Mouse (Mus musculus): ENCODE data around the gene Mlf1. TPM values are rescaled to one million over a fixed set of nuclear protein-coding genes. Genes with fewer than 3 reads are reported as not detected.
A peak's percentile ranks its signal among the peaks of the same experiment; 100 is the strongest.

Gene Mlf1
- polyA plus RNA-seq, 1 experiment from 2014 or later = 6.7 TPM

- POLR2A ChIA-PET = interaction anchor here (0.5 to 1.6 kb wide), 2 partner anchors 56 to 674 kb away, joined by 5 read pairs; partner anchors contain the start of genes Gm17402 and Mlf1
- CTCF ChIA-PET = interaction anchor here (0.6 to 2.5 kb wide), 28 partner anchors 9 to 1095 kb away, joined by 3 to 18 read pairs (median 4); partner anchors contain the start of gene Lxn
- in situ Hi-C loops (cut with MboI; ENCODE audit: low pct_unique_long_range_greater_than_20kb) = loop anchor here (5.0 kb wide), 1 partner anchor 78 kb away; no protein-coding TSS in a partner anchor
These were observed 56.1 kb downstream of the Mlf1 start, which contains the start of gene Gfm1 for GRCm38 (mm10) chr3:67429999-67430380. Gfm1 (plus strand) TSS chr3:67430096.

GRCm38 (mm10) chr3:67434011-67434410 is 60.1 kb downstream of the Mlf1 start:
- no peak for TF ChIP-seq CTCF (IDR thresholded peaks at IDR 0.05)
- ChIA-PET CTCF (interaction anchor here (0.7 to 1.3 kb wide), 3 partner anchors 18 to 134 kb away, joined by 3 read pairs; no protein-coding TSS in a partner anchor), POLR2A (interaction anchor here (0.5 kb wide), 1 partner anchor 859 kb away, joined by 3 read pairs; no protein-coding TSS in a partner anchor)
- no peaks in the 10 kb centered on the region for H3K27me3 ChIP-seq
- ATAC-seq (no peak), DNase-seq (ENCODE audit: low read depth, low spot score) (no peak)
- in situ Hi-C loops (cut with MboI; ENCODE audit: low pct_unique_long_range_greater_than_20kb) = loop anchor here (5.0 kb wide), 1 partner anchor 82 kb away; no protein-coding TSS in a partner anchor

More at GRCm38 (mm10) chr3:67429999-67430380, 56.1 kb downstream of the Mlf1 start, which contains the start of gene Gfm1:
- DNase-seq (ENCODE audit: low read depth, low spot score) = peak; percentile 71
- TF ChIP-seq CTCF (IDR thresholded peaks at IDR 0.05) = peak; percentile 99
- peak; percentile 96 for ATAC-seq
- no peaks in the 10 kb centered on the region for H3K27me3 ChIP-seq

- ATAC-seq (peak; percentile 77), DNase-seq (ENCODE audit: low read depth, low spot score) (no peak)
- TF ChIP-seq CTCF (IDR thresholded peaks at IDR 0.05) = no peak
- no peaks in the 10 kb centered on the region for H3K27me3 ChIP-seq
- ChIA-PET CTCF (interaction anchor here (1.0 to 2.0 kb wide), 7 partner anchors 10 to 119 kb away, joined by 4 to 9 read pairs (median 5); partner anchors contain the start of genes Gfm1 and Lxn), POLR2A (interaction anchor here (0.6 to 0.7 kb wide), 3 partner anchors 14 to 1216 kb away, joined by 3 read pairs; no protein-coding TSS in a partner anchor)
- in situ Hi-C loops (cut with MboI; ENCODE audit: low pct_unique_long_range_greater_than_20kb) = no loop called here
These were observed 73.2 kb downstream of the Mlf1 start for GRCm38 (mm10) chr3:67447143-67447542.

Other genes starting within 250 kb of the Mlf1 start
- not detected for gene Gm17402, start 1.1 kb downstream of the Mlf1 start, polyA plus RNA-seq (2021)
- gene Gfm1, start 56.0 kb downstream of the Mlf1 start, polyA plus RNA-seq (2021) = 150 TPM
- gene Lxn, start 89.8 kb downstream of the Mlf1 start, polyA plus RNA-seq (2021) = 74.6 TPM
- gene Rarres1, start 141.4 kb downstream of the Mlf1 start, polyA plus RNA-seq (2021) = not detected
- gene Mfsd1, start 208.6 kb downstream of the Mlf1 start, polyA plus RNA-seq (2021) = 189 TPM

All from Patski (cell line).